Mouse (Mus musculus): ENCODE data around the gene H2al1b.
"Not testable (repeated sequence)": the region's sequence is repeated elsewhere in the genome, so short reads cannot be mapped to it uniquely, and the experiment has no call there.

GRCm38 (mm10) chrX:11298957-11299356, 3.3 kb upstream of the H2al1b start, which contains the start of gene H2al1a:
- TF ChIP-seq CTCF (IDR thresholded peaks at IDR 0.05; ENCODE audit: low read depth, low read length); POLR2A (IDR thresholded peaks at IDR 0.05; ENCODE audit: borderline replicate concordance, low read depth, low read length): not testable (repeated sequence)
